Mouse (Mus musculus) kidney, postnatal 0 days (tissue): ENCODE data around the gene Nubp1. TPM values are rescaled to one million over a fixed set of nuclear protein-coding genes. Genes with fewer than 3 reads are reported as not detected.

ENCODE experiments used
- ATAC-seq: fragments of 200-750 bp; cut with Nextera tagmentation; replicated peaks from 2 replicates; pipeline ENCODE4 v1.8.0; 2017; ENCODE audit warnings: low read depth, moderate number of reproducible peaks, moderate TSS enrichment, moderate library complexity; ENCODE audit not compliant: low FRiP score
- DNase-seq: peaks from one replicate; pipeline ENCODE4 v3.0.0-alpha.2; 2016; ENCODE audit warnings: low spot score
- H3K27ac ChIP-seq: fragments of 300-500 bp; sonication (generic); 2 replicates; pipeline ENCODE4 v1.5.1; 2014; ENCODE audit warnings: mild to moderate bottlenecking
- H3K27me3 ChIP-seq: fragments of 300-500 bp; sonication (generic); 2 replicates; pipeline ENCODE4 v1.6.1; 2014; ENCODE audit warnings: low read length, mixed read lengths; ENCODE audit not compliant: insufficient read depth
- H3K36me3 ChIP-seq: fragments of 300-500 bp; sonication (generic); 2 replicates; pipeline ENCODE4 v1.6.1; 2014; ENCODE audit warnings: low read length, mixed read lengths; ENCODE audit not compliant: insufficient read depth
- H3K4me1 ChIP-seq: fragments of 300-500 bp; sonication (generic); replicated peaks from 2 replicates; pipeline ENCODE4 v1.6.1; 2014; ENCODE audit warnings: antibody characterized with exemption, low read length, mixed read lengths; ENCODE audit not compliant: insufficient read depth
- H3K4me2 ChIP-seq: fragments of 300-500 bp; sonication (generic); 2 replicates; pipeline ENCODE4 v1.6.1; 2014; ENCODE audit warnings: mild to moderate bottlenecking, low read length, moderate library complexity, mixed read lengths
- H3K4me3 ChIP-seq: fragments of 300-500 bp; sonication (generic); replicated peaks from 2 replicates; pipeline ENCODE4 v1.5.1; 2014; ENCODE audit warnings: low read depth, low read length
- H3K9ac ChIP-seq: fragments of 300-500 bp; sonication (generic); 2 replicates; pipeline ENCODE4 v1.6.1; 2014; ENCODE audit warnings: low read depth, low read length
- H3K9me3 ChIP-seq: fragments of 300-500 bp; sonication (generic); replicated peaks from 2 replicates; pipeline ENCODE4 v1.6.1; 2016; ENCODE audit warnings: low read length, inconsistent platforms, mixed read lengths
- CTCF ChIP-seq: IDR thresholded peaks from 2 replicates; pipeline ENCODE4 v1.5.1; 2016; ENCODE audit warnings: antibody characterized with exemption, low read depth, mild to moderate bottlenecking, moderate library complexity
- WGBS: fragments of 180-500 bp; shearing (Covaris S2); extraction: QIAGEN DNeasy Blood & Tissue Kit; methylation state at CpG from one replicate; pipeline ENCODE4 v1.1.7; 2014; 5-methylcytosine and 5-hydroxymethylcytosine counted together
- polyA plus RNA-seq: library from polyadenylated mRNA; unstranded; fragments of >200 nt; fragmentation: Nextera tagmentation; extraction: Ambion mirVana; gene quantifications from 2 replicates; pipeline ENCODE4 v1.2.1, GENCODE M21; 2015

The Nubp1 gene
- polyA plus RNA-seq, 1 experiment from 2014 or later = 55.7 TPM

DNA sequence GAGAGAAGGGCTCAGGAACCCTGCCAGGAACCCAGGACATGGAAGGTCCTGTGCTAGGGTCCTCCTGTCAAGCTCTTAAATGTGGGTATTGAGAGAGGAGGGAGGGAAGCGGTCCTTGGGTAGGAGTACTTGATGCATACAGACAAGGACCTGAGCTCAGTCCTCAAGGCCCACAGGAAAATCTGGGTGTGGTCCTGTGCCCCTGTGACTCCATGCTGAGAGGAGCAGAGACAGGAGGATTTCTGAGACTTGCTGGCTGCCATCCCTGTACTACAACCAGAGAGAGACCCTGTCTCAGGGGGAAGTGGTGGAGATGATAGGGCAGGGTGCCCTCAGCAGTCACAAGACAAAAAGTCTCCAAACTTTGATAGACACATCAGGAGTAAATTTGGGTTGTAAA lies 41.8 kb upstream of the Nubp1 start:
- H3K9ac ChIP-seq = no peak overlapping the region

DNA sequence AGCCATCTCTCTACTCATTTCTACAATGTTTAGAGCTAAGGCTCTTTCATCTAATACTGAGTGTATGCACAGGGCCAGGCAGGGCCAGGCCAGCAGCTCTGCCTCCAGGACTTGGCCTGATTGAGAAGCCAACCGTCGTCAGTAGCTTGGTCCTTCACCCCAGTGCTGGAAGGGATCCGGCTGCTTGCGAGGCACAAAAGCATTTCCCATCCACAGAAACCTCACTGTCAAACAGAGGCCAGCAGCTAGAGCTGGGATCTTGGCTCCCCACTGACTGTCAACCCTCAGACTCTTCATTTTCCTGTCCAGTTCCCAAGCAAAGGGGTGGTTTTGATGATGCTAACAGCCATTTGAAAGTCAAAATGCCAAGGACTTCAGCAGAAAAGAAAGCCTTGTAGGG lies 39.4 kb upstream of the Nubp1 start:
- ATAC-seq = no peak
- no peak overlapping the region for H3K27ac ChIP-seq
- H3K9ac ChIP-seq = no peak overlapping the region
- no peak for DNase-seq
- H3K27me3 ChIP-seq = no peaks in the 10 kb centered on the region
- no peaks in the 10 kb centered on the region for H3K9me3 ChIP-seq
- H3K4me1 ChIP-seq = peaks cover 18% of the 10 kb centered on the region
- no peak overlapping the region for H3K4me2 ChIP-seq
- H3K36me3 ChIP-seq = no peaks in the 10 kb centered on the region
- no peak for TF ChIP-seq CTCF
- H3K4me3 ChIP-seq = no peak overlapping the region
- WGBS = 62% methylated on average over 4 of the region's 4 CpGs

More for the DNA sequence above, 41.8 kb upstream of the Nubp1 start:
- no peak overlapping the region for H3K4me2 ChIP-seq
- no peak for DNase-seq
- no peak overlapping the region for H3K4me3 ChIP-seq
- peak overlapping the region; percentile 25; the same call in 1 of the 2 replicates for H3K27ac ChIP-seq
- H3K4me1 ChIP-seq = peaks cover 18% of the 10 kb centered on the region
- no peaks in the 10 kb centered on the region for H3K27me3 ChIP-seq
- ATAC-seq = peak; percentile 19; the same call in 1 of the 2 replicates
- H3K9me3 ChIP-seq = no peaks in the 10 kb centered on the region
- 50% methylated on average over 1 of the region's 1 CpGs for WGBS
- TF ChIP-seq CTCF = no peak
- no peaks in the 10 kb centered on the region for H3K36me3 ChIP-seq

DNA sequence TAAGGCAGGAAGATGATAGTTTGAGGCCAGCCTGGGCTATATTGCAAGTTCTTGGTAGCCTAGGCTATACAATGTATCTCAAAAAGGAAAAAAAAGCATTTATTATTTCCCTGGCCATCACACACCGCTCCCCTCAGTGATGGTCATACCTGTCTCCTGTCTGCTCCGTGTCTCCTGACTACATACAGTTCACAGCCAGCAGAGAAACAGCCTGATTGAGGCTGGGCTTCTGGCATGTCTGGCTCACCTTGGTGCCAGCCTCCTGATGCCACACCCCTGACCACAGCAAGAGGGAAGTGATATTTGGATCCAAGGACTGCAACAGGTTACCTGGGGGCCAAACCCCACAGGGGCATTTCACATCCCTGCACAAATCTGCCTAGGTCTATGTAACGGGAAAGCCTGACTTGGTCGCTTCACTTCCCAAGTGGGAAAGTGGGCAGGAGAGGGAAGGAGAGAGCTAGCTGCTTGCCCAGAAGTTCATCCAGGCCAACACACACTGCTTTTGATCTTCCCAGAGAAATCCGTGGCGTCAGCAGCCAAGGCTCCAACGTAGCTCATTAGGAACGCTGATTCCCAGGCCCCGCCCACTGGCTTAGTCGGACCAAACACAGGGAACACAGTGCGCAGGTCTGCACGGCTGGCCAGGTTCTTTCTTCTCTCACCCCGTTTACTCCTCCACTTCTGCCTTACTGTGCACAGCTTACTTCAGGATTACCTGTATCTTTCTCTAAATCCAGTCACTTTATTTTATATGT lies 37.3 kb upstream of the Nubp1 start:
- Histone ChIP-seq H3K36me3 (no peaks in the 10 kb centered on the region), H3K27ac (no peak overlapping the region), H3K27me3 (no peaks in the 10 kb centered on the region), H3K4me1 (peaks cover 17% of the 10 kb centered on the region), H3K4me3 (no peak overlapping the region), H3K4me2 (peak overlapping the region; percentile 45), H3K9ac (0 out of 2 replicates have a peak overlapping the region, but pooled peaks have one; percentile 27), H3K9me3 (no peaks in the 10 kb centered on the region)
- ATAC-seq (0 out of 2 replicates have a peak, but pooled peaks have one; percentile 44), DNase-seq (peak; percentile 71)
- TF ChIP-seq CTCF = no peak
- WGBS = 20% methylated on average over 13 of the region's 13 CpGs

DNA sequence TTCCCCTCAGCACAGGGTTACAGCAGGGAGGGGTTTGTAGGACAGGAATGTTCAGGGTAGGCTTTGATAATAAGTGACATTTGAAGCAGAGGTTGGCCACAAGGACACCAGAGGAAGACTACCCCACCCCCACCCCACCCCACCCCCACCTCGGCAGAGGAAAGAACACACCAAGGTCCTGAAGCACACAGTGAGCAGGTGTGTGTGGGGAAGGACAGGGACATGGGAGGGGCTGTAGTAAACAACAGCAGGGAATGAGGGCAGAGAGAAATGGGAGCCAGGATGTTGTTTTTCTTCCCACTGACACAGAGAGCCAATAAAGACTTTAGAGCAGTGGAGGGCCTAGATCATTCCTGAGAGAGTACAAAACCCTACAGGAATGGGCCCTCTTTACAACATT lies 34.5 kb upstream of the Nubp1 start:
- no peak overlapping the region for H3K9ac ChIP-seq
- no peak overlapping the region for H3K4me2 ChIP-seq
- 0 out of 2 replicates have a peak, but pooled peaks cover 7% of the 10 kb centered on the region for H3K4me1 ChIP-seq
- DNase-seq = no peak
- no peak overlapping the region for H3K27ac ChIP-seq
- no peak overlapping the region for H3K4me3 ChIP-seq
- H3K27me3 ChIP-seq = no peaks in the 10 kb centered on the region
- H3K9me3 ChIP-seq = no peaks in the 10 kb centered on the region
- WGBS = 27% methylated on average over 1 of the region's 1 CpGs
- TF ChIP-seq CTCF = no peak
- H3K36me3 ChIP-seq = no peaks in the 10 kb centered on the region
- no peak for ATAC-seq

DNA sequence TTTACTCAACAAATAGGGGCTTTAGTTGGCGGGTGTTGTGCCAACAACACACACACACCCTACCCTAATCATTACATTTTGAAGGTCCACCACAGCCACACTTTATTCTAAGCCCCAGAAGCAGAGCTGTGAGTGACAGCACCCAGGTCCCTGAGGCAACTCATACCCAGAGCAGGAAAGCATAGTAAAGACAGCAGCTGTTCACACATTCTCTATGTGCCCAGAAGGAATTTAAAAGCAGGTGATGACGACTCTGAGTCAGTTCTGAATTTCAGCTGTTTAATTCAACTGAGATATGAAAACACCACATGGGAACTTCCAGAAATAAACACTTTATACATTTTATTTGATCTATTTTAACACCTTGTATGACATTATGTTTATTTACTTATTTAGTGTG lies 32.2 kb upstream of the Nubp1 start:
- Histone ChIP-seq H3K36me3 (no peaks in the 10 kb centered on the region), H3K4me3 (no peak overlapping the region), H3K9me3 (no peaks in the 10 kb centered on the region), H3K27ac (no peak overlapping the region), H3K27me3 (no peaks in the 10 kb centered on the region), H3K4me1 (0 out of 2 replicates have a peak, but pooled peaks cover 2% of the 10 kb centered on the region), H3K9ac (no peak overlapping the region), H3K4me2 (no peak overlapping the region)
- DNase-seq = no peak
- WGBS = 60% methylated on average over 2 of the region's 2 CpGs
- no peak for TF ChIP-seq CTCF
- ATAC-seq = no peak

DNA sequence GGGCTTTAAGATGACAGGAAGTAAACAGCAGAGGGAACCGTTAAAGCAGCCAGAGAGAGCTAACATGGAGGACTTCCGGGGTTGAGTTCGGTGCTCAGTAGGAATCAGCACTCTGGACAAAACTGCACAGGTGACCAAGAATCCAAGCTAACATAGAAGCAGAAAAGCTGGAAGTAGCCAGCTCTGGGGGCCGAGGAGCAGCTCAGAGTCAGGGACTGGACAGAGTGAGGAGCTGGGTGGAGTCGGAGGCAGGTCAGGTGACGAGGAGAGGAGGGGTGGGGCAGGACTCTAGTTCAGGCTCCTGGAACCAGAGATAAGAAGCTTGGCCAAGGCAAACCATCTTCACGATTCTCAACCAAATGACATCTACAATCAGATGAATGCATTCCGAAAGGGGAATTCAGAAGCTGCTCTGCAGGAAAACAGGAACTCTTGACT lies 27.7 kb upstream of the Nubp1 start:
- 28% methylated on average over 8 of the region's 8 CpGs for WGBS
- H3K4me3 ChIP-seq = no peak overlapping the region
- H3K4me1 ChIP-seq = no peaks in the 10 kb centered on the region
- H3K9me3 ChIP-seq = no peaks in the 10 kb centered on the region
- no peaks in the 10 kb centered on the region for H3K27me3 ChIP-seq
- ATAC-seq (peak; percentile 83; the same call in 1 of the 2 replicates), DNase-seq (peak; percentile 46)
- H3K36me3 ChIP-seq = no peaks in the 10 kb centered on the region
- no peak overlapping the region for H3K9ac ChIP-seq
- peak overlapping the region; percentile 28 for H3K4me2 ChIP-seq
- no peak for TF ChIP-seq CTCF
- no peak overlapping the region for H3K27ac ChIP-seq
